Mouse (Mus musculus): ENCODE data around the gene Cbx1.

The Cbx1 gene

DNA sequence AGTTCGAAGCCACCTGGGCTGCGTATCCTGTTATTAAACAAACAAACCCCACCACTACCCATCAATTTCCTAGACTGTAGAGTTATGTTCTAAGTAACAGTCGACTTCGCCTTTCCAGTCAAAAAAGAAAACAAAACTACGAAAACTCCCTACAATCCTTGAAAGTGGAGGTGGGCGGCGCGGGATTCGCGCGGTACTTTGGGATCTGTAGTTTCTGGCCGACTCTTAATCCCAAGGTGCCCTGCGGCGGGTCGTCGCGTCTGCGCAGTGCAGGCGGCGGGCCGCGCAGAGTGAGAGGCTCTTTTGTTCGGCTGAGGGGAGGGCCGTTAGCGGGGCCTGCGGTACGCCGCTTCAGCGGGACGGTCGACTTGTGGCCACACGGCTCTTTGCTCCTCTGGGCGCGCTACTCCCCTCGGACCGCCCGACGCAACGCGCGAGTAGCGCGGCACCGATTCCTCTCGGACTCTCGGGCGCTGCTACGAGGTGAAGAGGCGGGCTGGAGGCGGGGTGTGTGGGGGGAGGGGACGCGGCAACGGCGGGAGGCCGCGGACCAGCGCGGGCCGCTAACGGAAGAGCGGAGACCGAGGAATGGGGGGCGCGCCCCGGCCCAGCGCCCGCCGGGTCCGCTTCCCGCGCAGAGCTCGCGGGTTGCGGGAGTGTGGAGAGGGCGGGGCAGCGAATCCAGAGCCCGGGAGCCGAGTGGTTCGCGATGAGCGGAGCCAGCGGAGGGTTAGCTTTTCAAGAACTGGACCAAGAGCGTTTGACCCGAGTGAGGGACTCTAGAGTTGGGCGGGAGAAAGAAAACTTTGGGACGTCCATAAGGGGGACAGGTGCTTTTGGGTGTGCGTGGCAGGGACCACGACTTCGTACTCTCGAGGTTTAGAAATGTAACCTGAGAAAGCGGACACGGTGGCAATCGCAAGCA, at the start of gene Cbx1:
Gene Cbx1, plus strand, starts transcription at position 257 of the 925 bp plus-strand sequence.
- DNase-seq (ENCODE audit: extremely low spot score, low spot score) = peak; percentile 93

DNA sequence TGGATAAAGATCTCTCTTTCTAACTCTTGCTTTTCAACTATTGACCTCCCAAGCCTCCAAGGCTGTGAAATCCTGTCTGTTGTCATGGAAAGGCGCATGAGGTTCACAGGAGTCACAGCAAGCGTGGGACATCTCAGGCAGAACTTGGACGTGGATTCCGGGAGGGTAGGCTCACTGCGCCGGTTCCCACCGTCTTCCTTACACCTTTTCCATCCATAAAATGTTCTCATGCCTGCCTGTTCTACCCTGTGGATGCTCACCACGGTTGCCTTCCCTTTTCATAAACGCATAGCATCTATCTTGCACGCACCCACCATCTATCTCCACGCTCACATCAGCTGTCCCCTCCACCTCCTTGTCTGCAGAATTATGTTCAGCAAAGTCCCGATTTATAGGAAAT, 48.1 kb upstream of the Cbx1 start:
- DNase-seq (ENCODE audit: extremely low spot score, low spot score) = no peak

DNA sequence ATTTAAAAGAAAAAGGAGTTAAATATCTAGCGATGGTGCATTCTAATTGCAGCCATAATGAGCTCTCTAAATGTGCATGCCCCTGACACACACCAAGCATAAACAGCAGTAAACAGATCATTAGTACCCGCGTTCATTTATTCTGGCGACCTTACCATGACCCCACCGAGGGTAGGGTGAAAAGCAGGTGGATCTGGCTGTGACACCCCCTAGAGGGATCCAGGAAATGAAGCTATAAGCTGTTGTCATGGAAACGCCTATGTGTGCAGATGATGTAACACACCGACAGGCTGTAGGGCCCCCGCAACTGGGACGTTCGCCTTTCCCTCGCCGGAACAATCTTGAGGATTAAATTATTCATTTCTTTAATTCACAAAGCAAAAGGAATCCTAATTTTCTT, 46.9 kb upstream of the Cbx1 start:
- peak; percentile 31 for DNase-seq (ENCODE audit: extremely low spot score, low spot score)

DNA sequence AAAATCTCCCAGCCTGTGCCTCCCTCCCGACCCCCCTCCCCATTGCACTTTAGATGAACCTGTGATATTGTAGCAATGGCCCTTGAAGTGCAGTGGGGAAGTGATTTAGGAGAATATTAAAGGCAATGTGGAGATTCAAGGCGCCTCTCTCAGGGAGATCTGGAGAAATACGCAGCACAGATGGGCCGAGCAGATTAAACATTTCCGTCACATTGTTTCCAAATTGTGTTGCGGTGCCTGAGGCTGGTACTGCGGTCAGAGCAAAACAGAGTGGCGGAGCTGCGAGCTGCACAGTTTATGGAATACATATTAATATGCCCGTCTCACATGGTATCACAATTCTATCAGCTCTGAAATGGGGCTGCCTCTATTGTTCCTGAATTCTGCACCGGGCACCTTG, 45.9 kb upstream of the Cbx1 start:
- no peak for DNase-seq (ENCODE audit: extremely low spot score, low spot score)

DNA sequence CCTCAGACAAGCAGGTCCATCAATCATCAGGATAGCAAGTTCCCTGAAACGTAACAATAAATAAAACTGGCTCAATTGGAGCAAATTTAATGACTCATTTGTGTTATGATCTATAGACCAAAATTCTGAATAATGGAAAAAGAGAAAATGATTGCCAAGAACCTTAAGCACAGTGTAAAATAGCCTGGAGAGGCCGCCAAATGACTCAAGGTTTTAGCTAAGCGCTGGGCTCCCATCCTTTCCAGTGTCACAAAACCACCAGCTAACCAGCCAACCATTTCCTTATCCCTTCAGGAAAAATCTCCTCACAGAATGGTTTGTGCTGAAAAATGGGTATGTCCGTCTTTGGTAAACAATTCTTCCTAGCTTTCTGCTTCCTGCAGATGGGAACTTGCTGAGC, 45.0 kb upstream of the Cbx1 start:
- DNase-seq (ENCODE audit: extremely low spot score, low spot score) = no peak

DNA sequence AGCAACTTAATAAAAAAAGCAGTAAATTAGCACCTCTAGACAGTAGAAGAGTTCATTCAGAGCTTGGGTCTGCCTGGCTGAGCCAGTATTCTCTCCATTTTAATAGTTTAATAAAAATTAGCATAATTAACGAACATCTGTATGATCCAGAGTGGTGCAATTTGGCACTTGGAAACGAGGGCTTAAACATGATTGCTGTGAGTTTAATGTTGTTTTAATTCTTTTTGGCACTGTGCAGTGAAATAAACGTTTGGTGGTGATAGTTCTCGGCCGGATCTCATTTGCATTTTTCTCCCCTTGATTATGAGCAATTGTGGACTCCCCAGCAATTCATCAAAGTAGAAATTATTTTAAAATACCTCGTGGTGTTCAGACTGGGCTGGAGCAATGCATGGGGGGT, 42.3 kb upstream of the Cbx1 start:
- no peak for DNase-seq (ENCODE audit: extremely low spot score, low spot score)

DNA sequence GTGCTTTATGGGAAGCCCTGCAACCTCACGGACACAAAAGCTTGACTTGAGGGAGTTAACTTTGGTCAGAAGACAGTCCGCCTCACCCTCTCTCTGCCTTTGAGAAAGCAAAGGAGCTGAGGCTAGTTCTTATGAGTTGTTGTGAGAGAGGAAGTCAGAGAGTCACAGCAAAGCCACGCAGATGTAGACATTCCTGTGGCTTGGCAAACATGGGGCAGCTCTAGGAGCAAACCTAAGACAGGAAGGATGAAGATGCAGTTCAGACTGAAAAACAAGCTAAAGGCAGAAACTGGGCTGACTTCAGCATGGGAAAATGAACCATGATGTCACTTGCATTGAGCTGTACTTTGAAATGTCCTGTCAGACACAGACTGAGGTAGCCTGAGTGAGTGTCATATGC, 41.4 kb upstream of the Cbx1 start:
- no peak for DNase-seq (ENCODE audit: extremely low spot score, low spot score)

DNA sequence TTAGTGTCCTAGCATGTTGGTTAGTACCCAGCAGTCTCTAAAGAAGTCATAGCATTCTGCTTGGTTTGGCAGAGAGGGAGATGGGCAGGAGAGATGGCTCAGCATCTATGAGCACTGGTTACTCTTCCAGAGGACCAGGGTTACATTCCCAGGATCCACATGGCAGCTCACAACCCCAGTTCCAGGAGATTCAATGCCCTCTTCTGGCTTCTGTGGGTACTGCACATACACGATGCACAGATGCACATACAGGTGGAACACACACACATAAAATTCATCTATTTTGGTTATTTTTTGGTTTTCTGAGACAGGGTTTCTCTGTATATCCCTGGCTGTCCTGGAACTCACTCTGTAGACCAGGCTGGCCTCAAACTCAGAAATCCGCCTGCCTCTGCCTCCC, 33.6 kb upstream of the Cbx1 start:
- no peak for DNase-seq (ENCODE audit: extremely low spot score, low spot score)

DNA sequence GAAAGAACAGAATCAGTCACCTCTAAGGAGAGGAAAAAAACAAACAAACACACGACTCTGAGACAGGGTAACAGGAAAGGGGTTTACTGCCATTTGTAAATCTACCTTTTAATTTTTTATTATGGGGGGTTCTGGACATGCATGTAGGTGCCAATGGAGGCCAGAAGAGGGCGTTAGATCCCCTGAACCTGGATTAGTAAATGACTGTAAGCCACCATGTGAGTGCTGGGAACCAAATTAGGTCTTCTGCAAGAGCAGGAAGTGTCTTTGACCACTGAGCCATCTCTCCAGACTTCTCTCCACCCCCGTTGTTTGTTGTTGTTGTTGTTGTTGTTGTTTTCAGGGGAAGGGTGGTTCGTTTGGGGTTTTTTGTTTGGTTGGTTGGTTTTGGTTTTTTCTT, 31.5 kb upstream of the Cbx1 start:
- no peak for DNase-seq (ENCODE audit: extremely low spot score, low spot score)

DNA sequence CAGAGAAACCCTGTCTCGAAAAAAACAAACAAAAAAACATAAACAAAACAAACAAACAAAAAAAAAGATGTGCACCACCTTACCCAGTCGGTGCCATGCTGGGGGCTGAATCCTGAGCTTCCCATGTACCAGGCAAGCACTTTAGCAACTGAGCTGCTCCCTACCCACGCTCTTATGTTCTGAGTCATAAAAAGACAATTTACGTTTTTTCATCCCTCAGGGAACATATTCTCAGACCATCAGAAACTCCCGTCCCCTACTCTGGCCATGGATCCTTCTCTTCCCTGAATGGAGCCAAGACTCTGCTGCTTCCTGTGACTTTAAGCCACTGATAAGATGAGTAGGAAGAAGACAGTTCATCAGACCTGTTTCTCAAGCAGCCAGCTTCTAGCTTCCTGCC, 30.5 kb upstream of the Cbx1 start:
- no peak for DNase-seq (ENCODE audit: extremely low spot score, low spot score)

DNA sequence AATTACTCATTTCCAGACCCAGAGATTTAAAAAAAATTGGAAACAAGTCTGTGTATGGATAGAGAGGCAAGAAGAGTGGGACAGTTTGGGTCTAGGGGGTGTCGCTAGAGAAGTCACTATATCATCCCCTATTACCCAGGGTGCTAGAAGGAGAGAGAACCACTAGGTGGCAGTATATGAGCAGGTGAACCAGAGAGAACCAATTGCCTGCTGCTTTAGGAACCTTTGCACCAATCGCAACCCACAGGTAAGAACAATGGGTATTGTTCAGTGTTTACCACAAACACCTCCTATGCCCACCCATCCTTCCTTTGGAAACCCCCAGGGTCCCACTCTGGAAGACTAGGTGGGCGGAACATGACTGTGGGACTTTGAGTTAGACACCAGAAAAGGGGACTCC, 28.9 kb upstream of the Cbx1 start:
- no peak for DNase-seq (ENCODE audit: extremely low spot score, low spot score)

DNA sequence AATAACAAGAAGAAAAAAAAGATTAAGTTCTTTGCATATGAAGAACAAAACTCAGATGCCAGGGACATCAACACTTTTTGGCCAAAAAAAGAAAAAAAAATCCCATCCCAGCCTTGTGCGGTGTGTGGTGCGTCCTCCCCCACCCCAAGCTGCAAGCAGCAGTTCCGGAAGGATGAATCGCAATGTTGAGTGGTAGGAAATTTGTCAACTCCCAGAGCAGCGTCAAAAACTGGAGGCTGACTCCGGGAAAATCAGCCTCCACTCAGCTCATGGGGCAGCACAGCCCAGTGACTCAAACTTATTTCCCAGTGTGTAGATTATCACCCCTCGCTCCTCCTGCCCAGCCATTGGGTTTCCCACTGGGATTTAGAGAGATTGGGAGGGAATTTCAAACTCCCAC, 26.9 kb upstream of the Cbx1 start:
- no peak for DNase-seq (ENCODE audit: extremely low spot score, low spot score)

DNA sequence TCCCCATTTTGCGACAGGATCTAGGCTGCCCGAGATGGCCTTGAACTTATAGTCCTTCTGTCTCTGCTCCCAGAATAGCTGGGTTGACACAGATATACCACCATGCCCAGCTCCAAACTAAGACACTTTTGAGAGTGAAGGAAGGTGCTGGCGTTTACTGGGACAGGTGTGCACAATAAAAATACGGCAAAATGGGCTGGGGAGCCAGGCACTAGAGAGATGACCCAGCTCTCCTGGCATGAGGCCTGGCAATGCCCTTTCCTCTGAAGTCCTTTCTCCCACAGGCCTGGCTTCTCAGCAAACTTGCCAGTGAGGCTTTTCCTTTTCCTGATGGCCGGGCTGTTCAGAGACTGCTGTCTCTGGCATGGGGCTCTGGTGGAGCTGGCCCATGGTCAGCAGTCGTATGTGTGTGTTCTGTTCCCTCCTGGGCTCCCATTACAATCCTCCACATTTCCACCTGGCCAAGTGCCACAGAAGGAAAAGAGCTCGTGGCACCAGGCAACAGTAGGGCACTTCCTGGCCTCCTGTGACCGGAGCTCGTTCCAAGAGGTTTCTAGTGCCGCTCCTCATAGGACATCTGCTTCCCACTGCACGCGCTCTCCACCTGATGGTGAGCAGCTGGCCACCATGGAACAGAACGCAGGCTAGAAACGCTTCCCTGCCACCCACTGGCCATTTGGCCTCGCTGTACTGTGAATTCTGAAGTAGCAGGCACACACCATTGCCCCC, 26.0 kb upstream of the Cbx1 start:
- DNase-seq (ENCODE audit: extremely low spot score, low spot score) = no peak

DNA sequence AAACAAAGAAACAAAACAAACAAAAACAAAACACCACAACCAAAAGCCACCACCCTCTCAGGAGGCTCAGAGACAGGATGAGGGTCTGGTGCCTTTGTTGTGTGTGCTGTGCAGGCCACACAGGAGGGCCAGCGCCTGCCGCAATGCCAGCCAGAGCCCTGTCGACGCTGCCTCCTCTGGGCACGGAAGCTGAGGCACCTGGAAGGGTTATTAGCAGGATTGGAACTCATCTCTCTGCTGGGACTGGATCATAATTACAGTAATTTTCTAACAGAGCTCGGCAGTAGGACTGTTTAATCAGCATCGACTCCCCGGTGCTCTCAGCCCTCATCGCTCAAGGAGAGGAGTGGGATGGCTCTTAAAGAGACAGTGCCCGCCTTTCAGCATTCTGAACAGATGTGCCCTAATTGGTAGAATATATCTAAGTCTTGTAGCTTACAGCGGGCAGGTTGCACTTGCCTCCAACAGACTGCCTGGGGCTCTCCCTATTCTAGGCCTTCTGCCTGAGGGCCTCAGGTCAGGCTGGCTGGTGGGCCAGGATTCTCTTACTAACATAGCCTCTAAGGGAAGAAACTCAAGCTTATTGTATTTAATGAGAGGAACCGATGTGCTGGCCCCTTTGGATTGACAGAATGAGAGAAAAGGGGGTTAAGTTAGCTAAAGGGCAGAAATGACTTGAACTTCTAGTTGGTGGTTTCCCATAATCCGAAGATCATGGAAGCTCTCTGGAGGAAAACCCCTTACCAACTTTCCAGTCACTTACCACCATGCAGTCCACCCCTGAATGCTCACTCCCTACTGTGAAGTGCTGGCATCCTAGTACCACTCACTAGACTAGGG, 24.2 kb upstream of the Cbx1 start:
- no peak for DNase-seq (ENCODE audit: extremely low spot score, low spot score)

DNA sequence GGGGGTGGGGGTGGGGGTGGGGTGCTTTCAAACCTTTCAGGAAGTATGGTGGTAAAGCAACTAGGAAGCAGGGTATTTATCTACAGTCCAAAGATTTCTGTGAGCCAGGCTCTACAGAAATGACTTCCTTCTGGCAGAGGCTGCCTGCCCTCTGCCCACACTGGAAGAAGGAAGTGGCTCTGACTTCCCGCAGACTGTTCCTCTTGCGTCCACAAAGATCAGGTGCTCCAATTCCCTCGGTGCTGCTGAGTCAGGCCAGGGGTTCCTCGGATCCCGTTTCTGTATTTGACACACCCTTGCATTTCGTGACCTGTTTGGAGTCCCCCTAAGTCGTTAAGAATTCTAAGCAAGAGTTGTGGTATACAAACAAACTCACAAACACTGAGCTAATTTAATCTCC, 23.3 kb upstream of the Cbx1 start:
- DNase-seq (ENCODE audit: extremely low spot score, low spot score) = no peak

DNA sequence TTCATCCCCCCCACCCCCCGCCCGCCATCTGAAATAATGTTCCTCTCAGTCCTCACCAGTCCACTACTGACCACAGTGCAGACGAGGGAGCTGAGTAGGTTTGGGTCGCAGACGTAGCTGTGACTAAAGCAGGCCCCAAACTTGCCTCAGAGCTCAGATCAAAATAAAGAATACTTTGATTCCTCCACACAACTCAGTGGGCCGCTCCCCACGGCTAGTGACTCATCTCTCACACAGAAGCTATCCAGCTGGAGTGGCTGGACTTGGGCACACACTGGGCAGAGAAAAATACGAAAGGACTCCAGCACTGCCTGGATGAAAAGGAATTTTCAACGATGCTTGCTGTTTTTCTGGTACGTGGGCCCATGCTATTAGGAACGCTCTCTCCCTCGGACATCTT, 22.4 kb upstream of the Cbx1 start:
- DNase-seq (ENCODE audit: extremely low spot score, low spot score) = no peak

DNA sequence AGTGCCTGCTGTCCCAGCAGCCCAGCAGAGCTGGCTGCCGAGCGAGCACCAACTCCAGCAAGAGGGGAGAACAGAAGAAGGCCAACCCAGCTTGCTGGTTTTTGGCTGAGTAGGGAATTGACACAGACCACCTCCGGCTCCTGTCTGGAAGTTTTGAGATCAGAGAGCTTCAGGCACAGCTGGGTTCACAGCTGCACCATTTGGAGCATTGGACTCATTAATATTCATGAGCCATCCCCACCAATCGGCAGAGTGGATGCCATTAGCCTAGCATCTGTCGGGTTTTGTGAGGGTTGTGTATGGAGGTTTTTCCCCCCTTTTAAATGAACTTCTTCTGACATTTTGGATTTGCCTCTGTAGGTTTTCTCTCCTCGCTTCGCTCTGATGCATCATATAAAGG, 21.8 kb upstream of the Cbx1 start:
- peak; percentile 48 for DNase-seq (ENCODE audit: extremely low spot score, low spot score)

DNA sequence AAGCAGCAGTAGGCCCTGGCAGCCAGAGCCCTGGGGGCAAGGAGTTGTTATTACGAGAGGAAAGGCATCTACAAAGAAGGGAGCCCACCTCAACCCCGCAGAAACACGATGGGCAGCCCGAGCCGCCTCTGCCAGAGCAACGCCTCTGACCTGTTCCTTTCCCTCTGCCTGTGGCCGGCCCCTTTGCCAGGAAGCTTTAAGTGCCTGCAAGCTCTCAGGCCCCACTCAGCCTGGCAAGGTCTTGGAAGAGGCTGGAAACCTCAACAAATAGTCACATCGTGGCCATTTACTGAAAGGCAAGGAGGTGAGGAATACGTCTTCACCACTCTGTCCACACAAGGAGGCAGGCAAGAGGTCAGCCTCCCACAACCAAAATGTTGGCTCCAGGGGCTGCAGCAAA, 20.7 kb upstream of the Cbx1 start:
- no peak for DNase-seq (ENCODE audit: extremely low spot score, low spot score)

DNA sequence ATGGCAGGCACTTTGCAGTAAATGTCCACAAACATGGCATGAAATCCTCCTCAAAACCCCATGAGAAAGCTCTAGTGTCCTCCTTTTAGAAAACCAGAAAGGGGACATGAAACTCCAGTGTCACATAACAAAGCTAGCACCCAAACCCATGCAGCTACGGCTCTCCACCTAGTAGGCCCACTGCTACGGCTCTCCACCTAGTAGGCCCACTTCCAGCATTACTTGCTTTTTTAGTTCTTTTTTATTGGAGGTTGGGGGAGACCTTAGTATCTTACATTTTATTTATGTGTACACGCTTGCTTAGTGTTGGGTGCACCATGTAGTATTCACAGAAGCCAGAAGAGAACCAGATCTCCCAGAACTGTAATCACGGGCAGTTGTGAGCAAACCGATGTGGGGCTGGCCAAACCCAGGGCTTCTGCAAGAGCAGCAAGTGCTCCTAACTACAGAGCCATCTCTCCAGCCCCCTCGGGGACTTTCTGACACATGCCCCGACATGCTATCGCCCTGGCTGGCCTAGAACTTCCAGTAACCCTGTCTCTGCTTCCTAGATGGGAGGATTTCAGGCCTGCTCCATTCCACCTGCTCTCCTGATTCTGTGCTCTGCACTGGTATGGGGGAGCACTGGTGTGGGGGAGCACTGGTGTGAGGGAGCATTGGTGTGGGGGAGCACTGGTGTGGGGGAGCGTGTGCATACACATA, 17.5 kb upstream of the Cbx1 start:
- DNase-seq (ENCODE audit: extremely low spot score, low spot score) = no peak

DNA sequence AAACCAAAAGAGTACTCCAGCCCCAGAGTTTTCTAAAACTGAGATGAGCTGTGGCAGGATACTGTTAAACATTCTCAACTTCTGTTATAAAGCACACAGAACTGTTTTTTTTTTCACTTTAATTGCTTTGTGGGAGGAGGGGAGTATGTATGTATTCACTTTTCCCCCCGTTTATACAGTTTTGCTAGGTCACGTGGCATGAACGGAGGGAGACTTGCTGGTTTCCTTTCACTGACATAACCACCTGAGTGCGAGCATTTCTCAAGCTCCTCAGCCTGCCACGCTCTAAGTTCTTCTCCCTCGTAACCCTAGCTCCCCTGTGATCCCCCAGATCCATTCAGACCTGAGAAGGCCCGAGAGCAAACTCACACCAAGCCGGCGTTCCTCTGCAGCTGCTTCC, 16.5 kb upstream of the Cbx1 start:
- no peak for DNase-seq (ENCODE audit: extremely low spot score, low spot score)

DNA sequence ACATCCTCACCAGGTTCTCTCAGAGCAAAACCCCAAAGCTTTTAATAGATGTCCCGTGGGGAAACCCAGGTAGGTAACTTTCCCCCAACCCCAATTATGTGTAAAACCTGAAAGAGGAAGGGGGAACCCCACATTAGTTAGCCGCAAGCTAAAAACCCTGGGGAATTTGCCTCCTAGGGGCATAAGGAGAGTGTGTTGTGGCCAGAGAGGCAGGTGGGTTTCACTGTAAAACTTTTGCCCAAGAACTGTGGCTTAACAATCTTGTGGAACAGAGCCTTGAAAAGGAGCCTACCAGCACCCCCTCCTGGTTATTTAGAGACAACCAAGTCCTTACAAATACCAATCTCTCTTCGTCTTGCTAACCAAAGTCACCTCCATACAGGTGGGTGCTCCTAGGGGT, 14.4 kb upstream of the Cbx1 start:
- no peak for DNase-seq (ENCODE audit: extremely low spot score, low spot score)
